ENCODE assay signal across 8 mouse cellular contexts in genomic region chr13:111894804-111895478, GRCm38 (mm10).
A peak's percentile ranks its signal among the peaks of the same experiment; 100 is the strongest.
DNase-seq lines count a peak whose midpoint lies in the region; ATAC-seq lines count a peak whose summit lies in the region.

No protein-coding gene starts in this region.

- WGBS in heart, embryonic 11.5 days (ENCODE audit: insufficient replicate concordance), result 52% methylated on average over 15 of the region's 15 CpGs
- WGBS in forebrain, embryonic 12.5 days, result 73% methylated on average over 15 of the region's 15 CpGs

- H3K27ac ChIP-seq in heart, embryonic 11.5 days (ENCODE audit: low read depth, low read length), result no peak overlapping the region
- no peak overlapping the region for H3K27ac ChIP-seq in forebrain, embryonic 12.5 days

- no peaks in the 10 kb centered on the region for H3K27me3 ChIP-seq in heart, embryonic 11.5 days (ENCODE audit: control insufficient read depth, insufficient read depth, low read length)
- no peaks in the 10 kb centered on the region for H3K27me3 ChIP-seq in forebrain, embryonic 12.5 days

- peak; percentile 68 for ATAC-seq in heart, embryonic 11.5 days (replicated peaks; ENCODE audit: insufficient number of reproducible peaks, low FRiP score, low TSS enrichment)
- ATAC-seq in forebrain, embryonic 12.5 days (ENCODE audit: low FRiP score), result no peak; the same call in 1 of the 2 replicates

- peaks cover 7% of the 10 kb centered on the region for H3K4me1 ChIP-seq in heart, embryonic 11.5 days (ENCODE audit: control insufficient read depth, insufficient read depth, low read length)
- H3K4me1 ChIP-seq in forebrain, embryonic 12.5 days, result 0 out of 2 replicates have a peak, but pooled peaks cover 3% of the 10 kb centered on the region

- no peaks in the 10 kb centered on the region for H3K9me3 ChIP-seq in heart, embryonic 11.5 days (replicated peaks; ENCODE audit: control insufficient read depth, low read length)
- H3K9me3 ChIP-seq in forebrain, embryonic 12.5 days, result no peaks in the 10 kb centered on the region

- H3K4me3 ChIP-seq in heart, embryonic 11.5 days (ENCODE audit: low read depth, low read length), result 0 out of 2 replicates have a peak overlapping the region, but pooled peaks have one; percentile 1
- H3K4me3 ChIP-seq in forebrain, embryonic 12.5 days (replicated peaks), result no peak overlapping the region

- DNase-seq in ovary, postnatal 14 days (ENCODE audit: low spot score), result peak; percentile 15
- DNase-seq in ovary, postnatal 10 days (ENCODE audit: low spot score), result no peak
- peak; percentile 67 to 81 for DNase-seq in kidney, postnatal 4 days
- peak; percentile 20 for DNase-seq in naive thymus-derived CD4-positive, alpha-beta T cell, adult 2 months (ENCODE audit: low read depth)
- DNase-seq in right cerebral cortex, adult 2 months (ENCODE audit: low spot score in 2 of 2), result no peak
- DNase-seq in layer of hippocampus, postnatal 36 days, result no peak

- no peak overlapping the region for H3K9ac ChIP-seq in heart, embryonic 11.5 days (ENCODE audit: low read depth, low read length)
- H3K9ac ChIP-seq in forebrain, embryonic 12.5 days, result no peak overlapping the region

- H3K4me2 ChIP-seq in heart, embryonic 11.5 days, result peak overlapping the region; percentile 33
- no peak overlapping the region for H3K4me2 ChIP-seq in forebrain, embryonic 12.5 days

- no peaks in the 10 kb centered on the region for H3K36me3 ChIP-seq in heart, embryonic 11.5 days (ENCODE audit: control insufficient read depth, insufficient read depth, low read length)
- no peaks in the 10 kb centered on the region for H3K36me3 ChIP-seq in forebrain, embryonic 12.5 days (replicated peaks)

Comparison
In these comparisons a context has a peak if more than half of its experiments do, and no peak if none do; other contexts are left out.
1. DNase-seq: peak in ovary, postnatal 14 days (single experiment), kidney, postnatal 4 days (2 of 2) and naive thymus-derived CD4-positive, alpha-beta T cell, adult 2 months (single experiment); none in ovary, postnatal 10 days (single experiment), right cerebral cortex, adult 2 months (0 of 2) and layer of hippocampus, postnatal 36 days (0 of 2).